Mouse (Mus musculus) limb, embryonic 10.5 days (tissue): ENCODE data around the gene Wdr60. TPM values are rescaled to one million over a fixed set of nuclear protein-coding genes. Genes with fewer than 3 reads are reported as not detected.

Experiments
- DNase-seq: peaks from one replicate; pipeline ENCODE4 v3.0.0-alpha.2; 2017; ENCODE audit warnings: low spot score
- H3K27ac ChIP-seq: fragments of 300-500 bp; sonication (generic); 2 replicates; pipeline ENCODE4 v1.5.1; 2016; ENCODE audit warnings: mild to moderate bottlenecking
- H3K27me3 ChIP-seq: fragments of 300-500 bp; sonication (generic); 2 replicates; pipeline ENCODE4 v1.6.1; 2016; ENCODE audit warnings: low read depth, mild to moderate bottlenecking; ENCODE audit not compliant: poor library complexity, severe bottlenecking
- H3K36me3 ChIP-seq: fragments of 300-500 bp; sonication (generic); 2 replicates; pipeline ENCODE4 v1.6.1; 2016; ENCODE audit warnings: mild to moderate bottlenecking, moderate library complexity
- H3K4me1 ChIP-seq: fragments of 300-500 bp; sonication (generic); 2 replicates; pipeline ENCODE4 v1.6.1; 2016
- H3K4me3 ChIP-seq: fragments of 300-500 bp; sonication (generic); 2 replicates; pipeline ENCODE4 v1.5.1; 2016; ENCODE audit warnings: mild to moderate bottlenecking, moderate library complexity
- H3K9me3 ChIP-seq: fragments of 300-500 bp; sonication (generic); replicated peaks from 2 replicates; pipeline ENCODE4 v1.6.1; 2016; ENCODE audit warnings: mild to moderate bottlenecking
- WGBS: fragments of 180-500 bp; shearing (Covaris S2); methylation state at CpG from one replicate; pipeline ENCODE4 v1.1.7; 2016; 5-methylcytosine and 5-hydroxymethylcytosine counted together
- polyA plus RNA-seq: library from polyadenylated mRNA; unstranded; fragments of >200 nt; fragmentation: Nextera tagmentation; extraction: Ambion mirVana; gene quantifications from 2 replicates; pipeline ENCODE4 v1.2.1, GENCODE M21; 2016

The Wdr60 gene
- 12.6 and 17.9 TPM in 2 replicates for polyA plus RNA-seq

- DNase-seq = peak; percentile 90
- Histone ChIP-seq H3K9me3 (no peaks in the 10 kb centered on the region), H3K4me1 (peaks cover 7% of the 10 kb centered on the region; the same call in 1 of the 2 replicates), H3K27me3 (no peaks in the 10 kb centered on the region), H3K27ac (peak within 1 kb of the TSS; percentile 92), H3K4me3 (peak within 1 kb of the TSS; percentile 75), H3K36me3 (no peaks in the 10 kb centered on the region)
- 4% methylated on average over 47 of the region's 47 CpGs for WGBS
Observed at GRCm38 (mm10) chr12:116262555-116263341, at the start of gene Wdr60. Wdr60 (minus strand) TSS chr12:116263022.

- no peak for DNase-seq
- Histone ChIP-seq H3K36me3 (no peaks in the 10 kb centered on the region), H3K27me3 (no peaks in the 10 kb centered on the region), H3K4me3 (no peak overlapping the region), H3K9me3 (no peaks in the 10 kb centered on the region), H3K27ac (no peak overlapping the region), H3K4me1 (no peaks in the 10 kb centered on the region)
- WGBS = 80% methylated on average over 2 of the region's 2 CpGs
Observed at GRCm38 (mm10) chr12:116308612-116309011, 45.8 kb upstream of the Wdr60 start.

- Histone ChIP-seq H3K4me1 (no peaks in the 10 kb centered on the region), H3K9me3 (no peaks in the 10 kb centered on the region), H3K4me3 (no peak overlapping the region), H3K27me3 (no peaks in the 10 kb centered on the region), H3K36me3 (no peaks in the 10 kb centered on the region), H3K27ac (no peak overlapping the region)
- 84% methylated on average over 3 of the region's 3 CpGs for WGBS
- no peak for DNase-seq
Observed at GRCm38 (mm10) chr12:116307870-116308269, 45.0 kb upstream of the Wdr60 start.

- no peak for DNase-seq
- Histone ChIP-seq H3K4me1 (no peaks in the 10 kb centered on the region), H3K4me3 (no peak overlapping the region), H3K27me3 (no peaks in the 10 kb centered on the region), H3K36me3 (no peaks in the 10 kb centered on the region), H3K9me3 (no peaks in the 10 kb centered on the region), H3K27ac (no peak overlapping the region)
- 81% methylated on average over 1 of the region's 1 CpGs for WGBS
Observed at GRCm38 (mm10) chr12:116306042-116306441, 43.2 kb upstream of the Wdr60 start.

- H3K27me3 ChIP-seq = no peaks in the 10 kb centered on the region
- no peaks in the 10 kb centered on the region for H3K4me1 ChIP-seq
- H3K9me3 ChIP-seq = no peaks in the 10 kb centered on the region
- DNase-seq = no peak
- no peaks in the 10 kb centered on the region for H3K36me3 ChIP-seq
- H3K27ac ChIP-seq = no peak overlapping the region
- no peak overlapping the region for H3K4me3 ChIP-seq
Observed at GRCm38 (mm10) chr12:116302181-116302580, 39.4 kb upstream of the Wdr60 start.

- DNase-seq = no peak
- Histone ChIP-seq H3K9me3 (no peaks in the 10 kb centered on the region), H3K4me1 (no peaks in the 10 kb centered on the region), H3K4me3 (no peak overlapping the region), H3K27ac (no peak overlapping the region), H3K36me3 (no peaks in the 10 kb centered on the region), H3K27me3 (no peaks in the 10 kb centered on the region)
- WGBS = 95% methylated on average over 2 of the region's 2 CpGs
Observed at GRCm38 (mm10) chr12:116299906-116300305, 37.1 kb upstream of the Wdr60 start.

- Histone ChIP-seq H3K27ac (no peak overlapping the region), H3K4me1 (no peaks in the 10 kb centered on the region), H3K4me3 (no peak overlapping the region), H3K36me3 (no peaks in the 10 kb centered on the region), H3K9me3 (no peaks in the 10 kb centered on the region), H3K27me3 (no peaks in the 10 kb centered on the region)
- DNase-seq = no peak
- WGBS = 89% methylated on average over 4 of the region's 4 CpGs
Observed at GRCm38 (mm10) chr12:116293599-116294292, 30.9 kb upstream of the Wdr60 start.

- Histone ChIP-seq H3K27me3 (no peaks in the 10 kb centered on the region), H3K9me3 (no peaks in the 10 kb centered on the region), H3K4me1 (no peaks in the 10 kb centered on the region), H3K4me3 (no peak overlapping the region), H3K36me3 (no peaks in the 10 kb centered on the region), H3K27ac (no peak overlapping the region)
- no peak for DNase-seq
- 86% methylated on average over 2 of the region's 2 CpGs for WGBS
Observed at GRCm38 (mm10) chr12:116293185-116293584, 30.4 kb upstream of the Wdr60 start.

- no peaks in the 10 kb centered on the region for H3K9me3 ChIP-seq
- H3K36me3 ChIP-seq = no peaks in the 10 kb centered on the region
- DNase-seq = no peak
- peaks cover 6% of the 10 kb centered on the region for H3K4me1 ChIP-seq
- WGBS = 89% methylated on average over 2 of the region's 2 CpGs
- no peaks in the 10 kb centered on the region for H3K27me3 ChIP-seq
- H3K4me3 ChIP-seq = no peak overlapping the region
- H3K27ac ChIP-seq = no peak overlapping the region
Observed at GRCm38 (mm10) chr12:116283511-116283910, 20.7 kb upstream of the Wdr60 start.

GRCm38 (mm10) chr12:116282856-116283255 is 20.0 kb upstream of the Wdr60 start:
- WGBS = 97% methylated on average over 2 of the region's 2 CpGs
- Histone ChIP-seq H3K4me3 (no peak overlapping the region), H3K9me3 (no peaks in the 10 kb centered on the region), H3K36me3 (no peaks in the 10 kb centered on the region), H3K27ac (no peak overlapping the region), H3K27me3 (no peaks in the 10 kb centered on the region), H3K4me1 (peaks cover 6% of the 10 kb centered on the region)
- DNase-seq = no peak

- H3K27ac ChIP-seq = peak overlapping the region; percentile 95
- WGBS = under 1% methylated on average over 55 of the region's 55 CpGs
- peak; percentile 60 for DNase-seq
Observed at GRCm38 (mm10) chr12:116281427-116282281, 18.8 kb upstream of the Wdr60 start.

GRCm38 (mm10) chr12:116280653-116281364 is 18.0 kb upstream of the Wdr60 start, which contains the start of gene Esyt2:
Esyt2 (plus strand) TSS chr12:116281196.
- H3K9me3 ChIP-seq = no peaks in the 10 kb centered on the region
- H3K4me1 ChIP-seq = peaks cover 6% of the 10 kb centered on the region
- H3K36me3 ChIP-seq = no peaks in the 10 kb centered on the region
- peak within 1 kb of the TSS; percentile 95 for H3K27ac ChIP-seq
- WGBS = under 1% methylated on average over 68 of the region's 68 CpGs
- DNase-seq = peak; percentile 100
- H3K27me3 ChIP-seq = no peaks in the 10 kb centered on the region
- peak within 1 kb of the TSS; percentile 96 for H3K4me3 ChIP-seq

More at GRCm38 (mm10) chr12:116281427-116282281, 18.8 kb upstream of the Wdr60 start:
- H3K4me1 ChIP-seq = peaks cover 6% of the 10 kb centered on the region
- H3K9me3 ChIP-seq = no peaks in the 10 kb centered on the region
- no peaks in the 10 kb centered on the region for H3K27me3 ChIP-seq
- no peaks in the 10 kb centered on the region for H3K36me3 ChIP-seq
- peak overlapping the region; percentile 96 for H3K4me3 ChIP-seq
